Mouse (Mus musculus): ENCODE data around the gene Gtf2a1l.
A peak's percentile ranks its signal among the peaks of the same experiment; 100 is the strongest.

The Gtf2a1l gene

GRCm38 (mm10) chr17:88658510-88658909 lies 9.9 kb upstream of the Gtf2a1l start:
- DNase-seq (ENCODE audit: low spot score) = no peak

GRCm38 (mm10) chr17:88666076-88666475 lies 2.4 kb upstream of the Gtf2a1l start:
- DNase-seq (ENCODE audit: low spot score) = no peak

GRCm38 (mm10) chr17:88669921-88670320 lies 1.5 kb downstream of the Gtf2a1l start:
- DNase-seq (ENCODE audit: low spot score) = no peak

GRCm38 (mm10) chr17:88670800-88671199 lies 2.3 kb downstream of the Gtf2a1l start:
- DNase-seq (ENCODE audit: low spot score) = no peak

- no peak for DNase-seq (ENCODE audit: low spot score)
Observed at GRCm38 (mm10) chr17:88675310-88676309, 7.2 kb downstream of the Gtf2a1l start.

GRCm38 (mm10) chr17:88688226-88688625 lies 19.8 kb downstream of the Gtf2a1l start:
- DNase-seq (ENCODE audit: low spot score) = no peak

- no peak for DNase-seq (ENCODE audit: low spot score)
Observed at GRCm38 (mm10) chr17:88696656-88697333, 28.3 kb downstream of the Gtf2a1l start.

- DNase-seq (ENCODE audit: low spot score) = no peak
Observed at GRCm38 (mm10) chr17:88700901-88701300, 32.4 kb downstream of the Gtf2a1l start.

- no peak for DNase-seq (ENCODE audit: low spot score)
Observed at GRCm38 (mm10) chr17:88702345-88702744, 33.9 kb downstream of the Gtf2a1l start.

- DNase-seq (ENCODE audit: low spot score) = no peak
Observed at GRCm38 (mm10) chr17:88703112-88703511, 34.7 kb downstream of the Gtf2a1l start.

- DNase-seq (ENCODE audit: low spot score) = no peak
Observed at GRCm38 (mm10) chr17:88706231-88706649, 37.8 kb downstream of the Gtf2a1l start.

- no peak for DNase-seq (ENCODE audit: low spot score)
Observed at GRCm38 (mm10) chr17:88749646-88750045, 81.2 kb downstream of the Gtf2a1l start.

- peak; percentile 2 for DNase-seq (ENCODE audit: low spot score)
Observed at GRCm38 (mm10) chr17:88752827-88753471, 84.5 kb downstream of the Gtf2a1l start.

- DNase-seq (ENCODE audit: low spot score) = no peak
Observed at GRCm38 (mm10) chr17:88753472-88753857, 85.0 kb downstream of the Gtf2a1l start.

- no peak for DNase-seq (ENCODE audit: low spot score)
Observed at GRCm38 (mm10) chr17:88755776-88756175, 87.3 kb downstream of the Gtf2a1l start.

GRCm38 (mm10) chr17:88758003-88758437 lies 89.6 kb downstream of the Gtf2a1l start:
- peak; percentile 14 for DNase-seq (ENCODE audit: low spot score)

- no peak for DNase-seq (ENCODE audit: low spot score)
Observed at GRCm38 (mm10) chr17:88763396-88764135, 95.1 kb downstream of the Gtf2a1l start.

GRCm38 (mm10) chr17:88764136-88764485 lies 95.7 kb downstream of the Gtf2a1l start:
- peak; percentile 9 for DNase-seq (ENCODE audit: low spot score)
